Mouse (Mus musculus) lung, embryonic 16.5 days (tissue): ENCODE measurements at regions not wholly inside any gene's neighbourhood (a gene's known extent, or its start where the extent isn't known, plus 50 kb on each side); places are given as distances from the start of the nearest gene placed in this dataset.
"Not testable (repeated sequence)": the region's sequence is repeated elsewhere in the genome, so short reads cannot be mapped to it uniquely, and the experiment has no call there.

ENCODE experiments used
- ATAC-seq: fragments of 200-750 bp; cut with Nextera tagmentation; 2 replicates; pipeline ENCODE4 v1.8.0; 2017; ENCODE audit warnings: low read depth, mild to moderate bottlenecking, moderate library complexity
- H3K27ac ChIP-seq: fragments of 300-500 bp; sonication (generic); 2 replicates; pipeline ENCODE4 v1.5.1; 2014; ENCODE audit warnings: mild to moderate bottlenecking, control low read depth, low read length
- H3K27me3 ChIP-seq: fragments of 300-500 bp; sonication (generic); 2 replicates; pipeline ENCODE4 v1.6.1; 2014; ENCODE audit warnings: low read depth, low read length, mixed read lengths; ENCODE audit not compliant: control insufficient read depth, insufficient read depth
- H3K36me3 ChIP-seq: fragments of 300-500 bp; sonication (generic); 2 replicates; pipeline ENCODE4 v1.6.1; 2014; ENCODE audit warnings: low read length; ENCODE audit not compliant: control insufficient read depth, insufficient read depth
- H3K4me1 ChIP-seq: fragments of 300-500 bp; sonication (generic); replicated peaks from 2 replicates; pipeline ENCODE4 v1.6.1; 2014; ENCODE audit warnings: low read length, mixed read lengths; ENCODE audit not compliant: control insufficient read depth, insufficient read depth
- H3K4me2 ChIP-seq: fragments of 300-500 bp; sonication (generic); 2 replicates; pipeline ENCODE4 v1.6.1; 2014; ENCODE audit warnings: low read depth, low read length, control low read depth
- H3K4me3 ChIP-seq: fragments of 300-500 bp; sonication (generic); 2 replicates; pipeline ENCODE4 v1.5.1; 2014; ENCODE audit warnings: mild to moderate bottlenecking, low read length, control low read depth
- H3K9ac ChIP-seq: fragments of 300-500 bp; sonication (generic); 2 replicates; pipeline ENCODE4 v1.6.1; 2014; ENCODE audit warnings: low read length, control low read depth
- H3K9me3 ChIP-seq: fragments of 300-500 bp; sonication (generic); 2 replicates; pipeline ENCODE4 v1.6.1; 2016; ENCODE audit warnings: low read length; ENCODE audit not compliant: control insufficient read depth
- WGBS: fragments of 180-500 bp; shearing (Covaris S2); extraction: QIAGEN DNeasy Blood & Tissue Kit; methylation state at CpG from one replicate; pipeline ENCODE4 v1.1.7; 2014; 5-methylcytosine and 5-hydroxymethylcytosine counted together

GRCm38 (mm10) chr3:18428908-18429307 is 480.7 kb downstream of the Cypt12 start:
- Histone ChIP-seq H3K36me3 (no peaks in the 10 kb centered on the region), H3K4me2 (no peak overlapping the region), H3K4me1 (no peaks in the 10 kb centered on the region), H3K9ac (no peak overlapping the region), H3K9me3 (no peaks in the 10 kb centered on the region), H3K27ac (no peak overlapping the region), H3K4me3 (no peak overlapping the region), H3K27me3 (no peaks in the 10 kb centered on the region)
- no peak for ATAC-seq
- WGBS = 90% methylated on average over 1 of the region's 1 CpGs

DNA sequence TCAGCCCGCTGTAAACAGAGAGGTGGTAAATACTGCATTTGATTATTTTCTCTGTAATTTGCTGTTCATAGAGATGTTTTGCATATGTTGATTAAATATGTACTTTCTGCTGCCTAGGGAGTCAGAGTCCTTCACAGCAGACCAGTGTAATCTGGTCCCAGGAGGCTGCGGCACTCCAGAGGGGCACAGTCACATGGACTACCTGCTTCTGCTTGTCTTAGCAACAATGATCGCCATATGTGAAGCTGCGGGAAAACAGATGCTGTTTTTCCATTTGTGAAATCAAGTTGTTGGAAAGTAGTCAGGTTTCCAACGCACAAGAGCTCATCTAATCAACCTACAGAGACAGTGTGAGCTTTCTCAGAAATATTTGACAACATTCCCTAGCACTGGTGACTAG is 490.6 kb downstream of the Cypt12 start:
- no peaks in the 10 kb centered on the region for H3K4me1 ChIP-seq
- no peak overlapping the region for H3K9ac ChIP-seq
- H3K9me3 ChIP-seq = no peaks in the 10 kb centered on the region
- no peak for ATAC-seq
- 86% methylated on average over 5 of the region's 5 CpGs for WGBS
- H3K27ac ChIP-seq = no peak overlapping the region
- no peaks in the 10 kb centered on the region for H3K36me3 ChIP-seq
- no peak overlapping the region for H3K4me2 ChIP-seq
- H3K4me3 ChIP-seq = no peak overlapping the region
- H3K27me3 ChIP-seq = no peaks in the 10 kb centered on the region

- Histone ChIP-seq H3K36me3 (no peaks in the 10 kb centered on the region), H3K4me2 (no peak overlapping the region), H3K27ac (no peak overlapping the region), H3K4me3 (no peak overlapping the region), H3K9me3 (no peaks in the 10 kb centered on the region), H3K9ac (no peak overlapping the region), H3K27me3 (no peaks in the 10 kb centered on the region), H3K4me1 (no peaks in the 10 kb centered on the region)
- peak; percentile 59; the same call in 1 of the 2 replicates for ATAC-seq
- WGBS = 67% methylated on average over 3 of the region's 3 CpGs
Measured at GRCm38 (mm10) chr3:18452197-18452933, 504.2 kb downstream of the Cypt12 start.

DNA sequence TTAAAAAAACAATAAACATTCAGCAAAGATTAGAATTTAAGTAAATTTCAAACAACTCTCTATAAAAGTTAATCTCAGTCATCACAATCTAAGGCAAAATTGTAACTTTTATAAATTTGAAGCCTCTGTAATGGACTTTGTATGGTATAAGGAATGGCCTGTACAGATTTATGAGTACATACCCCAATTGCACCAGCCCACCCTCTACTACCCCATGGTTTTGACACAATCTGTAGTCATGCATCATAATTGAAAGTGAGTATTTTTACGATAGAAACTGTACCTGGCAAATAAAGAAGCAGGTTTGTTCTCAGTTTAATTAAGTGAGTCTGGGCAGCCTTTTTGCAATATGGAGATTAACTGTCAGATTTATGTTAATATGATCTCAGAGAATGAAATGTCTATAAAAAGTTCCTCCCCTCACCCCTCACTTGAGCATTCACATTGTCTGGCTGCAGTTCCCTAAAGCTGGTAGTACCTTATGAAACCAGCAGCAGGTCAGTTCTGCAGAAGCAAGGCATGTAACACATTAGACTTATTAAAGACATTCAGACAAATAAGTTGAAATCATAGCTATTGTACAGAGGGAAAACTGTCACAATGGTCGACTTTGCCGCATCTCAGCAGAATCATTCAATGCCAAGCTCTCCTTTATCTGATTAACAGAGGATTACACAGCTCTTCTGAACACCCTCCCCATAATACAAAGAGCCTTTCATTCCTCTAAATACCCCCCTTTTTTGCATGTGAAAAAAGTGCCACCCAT is 505.2 kb downstream of the Cypt12 start:
- 91% methylated on average over 1 of the region's 3 CpGs for WGBS

DNA sequence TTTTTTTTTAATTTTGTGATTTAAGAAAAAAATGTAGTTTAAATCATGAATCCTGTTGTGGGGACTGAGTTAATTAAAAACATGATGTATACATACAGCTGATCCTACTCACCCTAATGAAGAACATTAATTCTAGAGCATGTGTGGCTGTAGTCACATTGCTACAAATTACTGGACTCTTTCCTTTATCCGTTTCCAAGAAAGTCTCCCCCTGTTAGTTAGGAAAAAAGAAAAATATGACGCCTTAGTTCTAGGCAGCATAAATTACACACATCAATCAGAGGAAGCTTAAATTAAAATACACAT is 505.7 kb downstream of the Cypt12 start:
- Histone ChIP-seq H3K36me3 (no peaks in the 10 kb centered on the region), H3K27me3 (no peaks in the 10 kb centered on the region), H3K27ac (no peak overlapping the region), H3K9me3 (no peaks in the 10 kb centered on the region), H3K9ac (no peak overlapping the region), H3K4me2 (no peak overlapping the region), H3K4me1 (no peaks in the 10 kb centered on the region), H3K4me3 (no peak overlapping the region)
- 72% methylated on average over 2 of the region's 2 CpGs for WGBS
- ATAC-seq = no peak

More for the DNA sequence above, 505.2 kb downstream of the Cypt12 start:
- no peak for ATAC-seq
- Histone ChIP-seq H3K4me3 (no peak overlapping the region), H3K4me2 (no peak overlapping the region), H3K4me1 (no peaks in the 10 kb centered on the region), H3K27ac (no peak overlapping the region), H3K9ac (no peak overlapping the region), H3K9me3 (no peaks in the 10 kb centered on the region), H3K27me3 (no peaks in the 10 kb centered on the region), H3K36me3 (no peaks in the 10 kb centered on the region)

GRCm38 (mm10) chr3:18454558-18455191 is 506.5 kb downstream of the Cypt12 start:
- not testable (repeated sequence) for H3K4me2 ChIP-seq, H3K4me1 ChIP-seq, H3K27me3 ChIP-seq, H3K36me3 ChIP-seq, ATAC-seq, H3K9me3 ChIP-seq, H3K27ac ChIP-seq, H3K9ac ChIP-seq, H3K4me3 ChIP-seq
- WGBS = 92% methylated on average over 2 of the region's 4 CpGs

DNA sequence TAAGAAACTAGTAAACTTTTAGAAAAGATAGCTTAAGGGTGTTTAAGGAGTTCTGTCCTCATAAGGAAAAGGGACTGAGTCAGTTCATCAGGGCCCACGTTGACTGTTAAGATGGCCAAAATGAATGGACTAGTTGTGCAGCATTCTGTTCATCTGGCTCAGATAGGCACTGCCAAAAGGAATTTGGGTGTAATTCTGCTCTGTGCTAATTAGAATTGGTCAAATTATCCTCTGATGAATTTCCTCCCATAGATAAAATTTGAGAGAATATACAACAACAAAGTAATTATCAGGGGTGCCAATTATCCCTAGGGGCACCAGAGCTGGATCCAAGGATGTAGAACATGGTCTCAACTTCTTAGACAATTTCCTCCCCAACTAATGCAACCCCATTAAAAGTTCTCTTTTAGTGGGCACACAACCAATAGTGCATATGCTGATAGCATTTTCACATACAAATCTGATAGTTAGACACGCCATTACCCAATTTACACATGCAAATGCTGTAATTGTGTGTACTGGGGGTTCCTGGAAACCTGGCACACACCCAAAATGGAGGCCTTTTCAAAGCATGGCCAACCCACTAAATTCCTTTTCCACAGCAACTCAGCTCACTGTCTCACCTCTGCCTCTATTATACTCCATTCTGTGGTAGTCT is 508.0 kb downstream of the Cypt12 start:
- no peaks in the 10 kb centered on the region for H3K36me3 ChIP-seq
- no peaks in the 10 kb centered on the region for H3K9me3 ChIP-seq
- H3K9ac ChIP-seq = no peak overlapping the region
- no peaks in the 10 kb centered on the region for H3K27me3 ChIP-seq
- no peak overlapping the region for H3K4me3 ChIP-seq
- WGBS = 74% methylated on average over 2 of the region's 2 CpGs
- no peaks in the 10 kb centered on the region for H3K4me1 ChIP-seq
- H3K4me2 ChIP-seq = no peak overlapping the region
- H3K27ac ChIP-seq = no peak overlapping the region
- ATAC-seq = no peak

DNA sequence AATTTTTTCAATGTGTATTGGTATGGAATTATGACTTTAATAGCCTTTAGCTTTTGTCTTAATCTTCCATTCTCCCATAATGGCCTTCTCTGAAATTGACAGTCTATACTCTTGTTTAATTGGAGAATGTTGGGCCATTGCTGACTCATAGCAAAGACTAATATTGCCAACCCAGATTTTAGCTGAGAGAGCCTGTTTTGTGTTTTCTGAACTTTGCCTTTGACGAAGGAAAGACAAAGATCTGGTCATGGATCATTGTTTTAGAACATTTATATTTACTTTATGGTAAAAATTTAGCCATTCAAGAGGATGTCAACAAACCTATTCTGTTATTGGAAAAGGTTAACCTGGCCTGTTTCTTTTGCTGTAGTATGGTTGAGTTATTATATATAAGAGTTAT is 512.1 kb downstream of the Cypt12 start:
- Histone ChIP-seq H3K36me3 (no peaks in the 10 kb centered on the region), H3K27me3 (no peaks in the 10 kb centered on the region), H3K27ac (no peak overlapping the region), H3K9me3 (no peaks in the 10 kb centered on the region), H3K4me3 (no peak overlapping the region), H3K9ac (no peak overlapping the region), H3K4me1 (no peaks in the 10 kb centered on the region), H3K4me2 (no peak overlapping the region)
- WGBS = 60% methylated on average over 1 of the region's 1 CpGs
- no peak for ATAC-seq

DNA sequence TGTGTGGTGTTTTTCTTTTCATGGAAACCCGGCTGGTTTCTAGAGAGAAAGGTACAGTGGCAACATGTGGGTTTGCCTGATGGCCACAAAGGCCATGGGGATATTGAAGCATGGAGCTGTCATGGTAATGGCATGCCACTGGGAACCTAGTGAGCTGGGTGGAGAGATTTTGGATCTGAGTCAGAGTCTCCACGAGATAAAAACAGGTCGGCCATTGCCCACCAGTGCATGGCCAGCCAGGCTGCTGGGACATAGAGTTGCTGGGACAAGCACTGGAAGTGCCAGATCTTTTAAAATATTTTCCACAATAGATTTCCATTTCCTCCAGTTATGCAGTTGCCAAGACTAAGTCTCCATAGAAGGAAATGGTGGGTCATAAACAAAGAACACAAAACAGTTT is 523.6 kb downstream of the Cypt12 start:
- Histone ChIP-seq H3K36me3 (no peaks in the 10 kb centered on the region), H3K27ac (no peak overlapping the region), H3K4me1 (no peaks in the 10 kb centered on the region), H3K9me3 (peaks cover 5% of the 10 kb centered on the region; the same call in 1 of the 2 replicates), H3K9ac (no peak overlapping the region), H3K4me2 (no peak overlapping the region), H3K4me3 (no peak overlapping the region), H3K27me3 (no peaks in the 10 kb centered on the region)
- 82% methylated on average over 3 of the region's 3 CpGs for WGBS
- no peak for ATAC-seq
